Mouse (Mus musculus): Measurements from ENCODE around the gene Nos1ap. TPM values are rescaled to one million over a fixed set of nuclear protein-coding genes. Genes with fewer than 3 reads are reported as not detected.

The Nos1ap gene
- polyA plus RNA-seq (2017; shearing (Covaris generic)) = 1 to 10 TPM; 1.1 to 4.5 TPM

GRCm38 (mm10) chr1:170589219-170590040 lies at the start of gene Nos1ap:
Nos1ap (minus strand) TSS chr1:170589861.

GRCm38 (mm10) chr1:170308503-170308902 lies 281.2 kb downstream of the Nos1ap start, which contains the start of gene Spata46:
Spata46 (plus strand) TSS chr1:170308803.

GRCm38 (mm10) chr1:170306232-170306631 lies 283.4 kb downstream of the Nos1ap start, which contains the start of gene Gm7694:
Gm7694 (minus strand) TSS chr1:170306332.

GRCm38 (mm10) chr1:170277016-170277415 lies 312.6 kb downstream of the Nos1ap start, which contains the start of gene Sh2d1b1:
Sh2d1b1 (plus strand) TSS chr1:170277320.

Other genes starting within 250 kb of the Nos1ap start
- gene Olfml2b, start 54.7 kb upstream of the Nos1ap start, polyA plus RNA-seq (2017; shearing (Covaris generic)) = under 1 TPM; 0.06 to 0.77 TPM

Measured in inflammation-experienced regulatory T-cells (primary cell).